Mouse (Mus musculus): ENCODE measurements around the gene 6030408B16Rik.

DNA sequence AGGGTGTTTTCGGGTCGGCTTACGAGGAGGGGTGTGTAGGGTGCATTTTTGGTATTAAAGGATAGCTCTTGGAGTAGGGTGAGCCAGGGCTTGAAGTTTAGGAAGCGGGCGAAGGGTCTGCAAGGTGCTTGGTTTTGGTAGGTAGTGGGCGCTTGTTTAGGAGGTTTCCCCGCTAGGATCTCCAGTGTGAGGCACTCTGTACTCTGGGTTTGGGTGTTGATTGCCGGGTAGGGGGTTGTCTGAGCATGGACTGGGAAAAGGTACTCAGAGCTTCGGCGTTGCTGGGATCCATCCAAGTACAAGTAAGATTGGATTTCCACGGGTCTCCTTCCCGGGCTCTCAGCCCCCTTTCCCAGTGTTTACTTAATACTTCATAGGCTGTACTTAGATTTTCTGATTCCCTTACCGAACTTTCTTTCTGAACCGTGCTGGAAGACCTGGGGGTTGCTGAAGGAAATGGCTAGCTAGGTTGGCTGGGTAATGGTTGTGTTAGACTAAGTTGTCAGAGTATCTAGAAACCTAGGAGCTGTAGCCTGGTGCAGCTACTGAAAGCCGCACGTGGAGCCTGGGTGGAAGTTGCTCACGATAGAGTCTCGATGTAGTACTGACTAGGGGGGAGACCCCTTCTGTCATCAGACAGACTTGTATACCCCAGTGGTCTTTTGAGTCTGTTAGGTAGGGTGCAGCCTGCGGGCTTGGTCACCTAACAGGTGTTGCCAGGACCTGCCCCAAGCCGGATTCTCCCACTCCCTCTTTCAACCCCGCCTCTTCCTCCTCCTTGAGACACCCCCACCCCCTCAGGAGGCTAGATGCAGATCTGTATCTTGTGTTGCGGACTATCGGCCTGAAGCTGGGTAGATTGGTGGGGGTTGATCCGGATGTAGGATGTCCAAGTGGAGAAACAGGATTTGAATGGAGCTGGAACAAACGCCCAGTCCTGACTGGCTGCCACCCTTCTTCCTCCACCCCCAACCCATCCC is 25.7 kb upstream of the 6030408B16Rik start:
- no peak for TF ChIP-seq POLR2A (IDR thresholded peaks at IDR 0.05; ENCODE audit: borderline replicate concordance, extremely low read depth, insufficient read depth, insufficient read length, poor library complexity, severe bottlenecking)
- TF ChIP-seq CTCF (IDR thresholded peaks at IDR 0.05; ENCODE audit: borderline replicate concordance, extremely low read depth, insufficient read depth, insufficient read length): no peak

All from brain, embryonic 14.5 days (tissue).